Mouse (Mus musculus): ENCODE results near the gene Olfr824. TPM values are rescaled to one million over a fixed set of nuclear protein-coding genes. Genes with fewer than 3 reads are reported as not detected.
"Not testable (repeated sequence)": the region's sequence is repeated elsewhere in the genome, so short reads cannot be mapped to it uniquely, and the experiment has no call there.

Olfr824 gene
- not detected in 2 replicates for polyA plus RNA-seq (2015; fragmentation: Nextera tagmentation; extraction: Ambion mirVana)

DNA sequence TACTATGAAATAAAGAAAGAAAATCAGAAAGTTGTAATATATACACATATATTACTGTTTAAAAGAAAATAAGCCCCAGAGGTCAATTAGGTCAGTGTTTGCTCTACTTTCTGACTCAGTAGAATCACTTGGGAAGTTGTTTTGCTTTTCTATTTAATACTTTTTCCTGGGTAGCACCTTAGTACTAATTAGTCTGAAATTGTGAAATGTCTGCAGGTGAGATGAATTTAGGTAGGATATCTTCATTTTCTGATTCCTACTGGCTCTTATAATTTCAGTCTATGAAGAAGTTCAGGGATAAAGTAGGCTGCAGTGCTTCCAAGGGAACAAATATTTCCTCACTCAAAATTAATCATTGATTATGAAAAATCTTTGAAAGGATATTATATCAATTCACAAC, at the start of gene Olfr824:
Gene Olfr824 (minus strand): TSS at position 101 of the 400 bp plus-strand sequence.
- H3K9ac ChIP-seq (replicated peaks); H3K9me3 ChIP-seq (replicated peaks); H3K36me3 ChIP-seq; H3K4me2 ChIP-seq; ATAC-seq (ENCODE audit: low FRiP score); H3K27me3 ChIP-seq (replicated peaks); H3K4me3 ChIP-seq (replicated peaks); H3K4me1 ChIP-seq; H3K27ac ChIP-seq (replicated peaks): not testable (repeated sequence)

DNA sequence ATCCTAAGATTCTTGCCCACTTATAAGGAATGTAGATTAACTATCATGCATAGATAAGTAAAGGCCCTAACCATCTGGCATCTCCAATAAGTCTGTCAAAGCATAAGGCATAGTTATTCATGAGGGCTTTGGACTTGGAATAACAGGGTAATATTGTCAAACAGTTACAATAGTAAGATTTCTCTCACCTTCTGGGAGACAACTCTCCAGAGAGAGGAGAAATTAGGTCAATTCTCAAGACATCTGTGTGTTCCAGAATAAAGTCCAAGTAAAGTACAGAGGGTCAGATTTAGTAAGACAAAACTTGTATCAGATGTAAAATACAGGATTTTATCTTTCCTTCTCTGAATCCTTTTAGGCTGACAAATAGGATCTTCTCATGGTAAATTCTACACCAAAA, 36.9 kb upstream of the Olfr824 start, which contains the start of gene Olfr825:
Gene Olfr825 (minus strand): TSS at position 101 of the 400 bp plus-strand sequence.
- no peaks in the 10 kb centered on the region for H3K4me1 ChIP-seq
- H3K27me3 ChIP-seq (replicated peaks) = no peaks in the 10 kb centered on the region
- no peak within 1 kb of the TSS for H3K27ac ChIP-seq (replicated peaks)
- no peak within 1 kb of the TSS for H3K4me3 ChIP-seq (replicated peaks)
- no peaks in the 10 kb centered on the region for H3K36me3 ChIP-seq
- ATAC-seq (ENCODE audit: low FRiP score) = no peak
- H3K4me2 ChIP-seq = no peak within 1 kb of the TSS
- no peak within 1 kb of the TSS for H3K9ac ChIP-seq (replicated peaks)
- H3K9me3 ChIP-seq (replicated peaks) = no peaks in the 10 kb centered on the region

DNA sequence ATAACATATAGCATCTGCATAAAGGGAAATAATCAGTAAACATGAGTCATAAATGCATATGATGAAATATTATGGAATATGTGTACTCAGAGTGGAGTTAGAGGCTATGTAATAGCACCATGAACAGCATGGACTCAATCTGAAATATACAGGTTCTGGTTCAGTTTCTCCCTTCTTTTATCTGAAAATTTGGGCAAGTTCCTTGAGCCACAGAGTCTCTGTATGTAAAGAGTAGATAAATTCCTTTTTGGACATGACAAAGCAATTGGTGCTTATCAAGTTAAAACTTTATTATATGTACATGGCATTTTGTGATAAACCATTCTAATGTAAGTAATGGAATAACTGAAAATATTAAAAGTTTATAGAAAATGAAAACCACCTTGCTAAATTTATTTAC, 35.4 kb upstream of the Olfr824 start:
- Histone ChIP-seq H3K4me1 (no peaks in the 10 kb centered on the region), H3K9me3 (replicated peaks) (no peaks in the 10 kb centered on the region), H3K27me3 (replicated peaks) (no peaks in the 10 kb centered on the region), H3K27ac (replicated peaks) (no peak overlapping the region), H3K4me2 (no peak overlapping the region), H3K9ac (replicated peaks) (no peak overlapping the region), H3K36me3 (no peaks in the 10 kb centered on the region), H3K4me3 (replicated peaks) (no peak overlapping the region)
- no peak for ATAC-seq (ENCODE audit: low FRiP score)

DNA sequence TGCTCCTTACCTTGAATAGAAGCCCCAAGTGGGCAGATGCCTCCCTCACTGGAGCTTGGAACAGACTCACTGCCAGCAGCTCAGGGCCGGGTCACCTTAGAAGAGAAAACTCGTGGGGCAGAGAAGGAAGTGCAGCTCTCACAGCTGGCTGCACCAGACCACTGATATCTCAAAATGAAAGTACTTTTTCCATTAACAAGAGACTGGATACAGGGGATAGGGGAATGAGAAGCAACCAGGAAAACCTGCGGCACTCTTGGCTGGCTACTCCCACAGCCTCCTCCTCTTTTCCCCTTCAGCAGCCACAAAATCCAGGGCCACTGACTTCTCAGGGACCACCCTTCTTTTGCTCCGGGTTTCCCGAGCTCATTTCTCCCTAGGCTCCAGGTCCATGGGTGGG, 14.3 kb upstream of the Olfr824 start:
- no peak overlapping the region for H3K4me3 ChIP-seq (replicated peaks)
- no peak overlapping the region for H3K27ac ChIP-seq (replicated peaks)
- no peak overlapping the region for H3K9ac ChIP-seq (replicated peaks)
- H3K4me1 ChIP-seq = no peaks in the 10 kb centered on the region
- no peak for ATAC-seq (ENCODE audit: low FRiP score)
- 86% methylated on average over 5 of the region's 5 CpGs for WGBS
- no peaks in the 10 kb centered on the region for H3K9me3 ChIP-seq (replicated peaks)
- H3K4me2 ChIP-seq = no peak overlapping the region
- no peaks in the 10 kb centered on the region for H3K36me3 ChIP-seq
- no peaks in the 10 kb centered on the region for H3K27me3 ChIP-seq (replicated peaks)

DNA sequence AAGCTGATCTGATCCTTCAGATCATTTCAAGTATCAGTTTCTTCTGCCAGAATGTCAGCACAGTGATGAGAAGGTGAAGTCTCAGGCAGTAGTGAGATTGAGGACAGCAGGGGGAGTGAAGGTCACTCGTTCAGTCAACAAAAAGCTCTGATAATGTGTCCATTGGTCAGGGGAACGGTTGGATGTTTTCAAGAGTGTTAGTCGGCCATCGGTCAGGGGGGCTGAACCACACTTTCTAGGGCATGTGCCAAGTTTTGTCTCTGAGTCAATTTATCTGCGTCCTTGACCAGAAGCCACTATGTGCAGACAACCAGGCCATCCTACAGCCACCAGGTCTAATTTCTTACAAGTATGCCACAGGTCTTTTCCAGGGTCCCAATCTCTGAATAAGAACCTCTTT, 12.7 kb upstream of the Olfr824 start:
- not testable (repeated sequence) for H3K9me3 ChIP-seq (replicated peaks); H3K27me3 ChIP-seq (replicated peaks); H3K9ac ChIP-seq (replicated peaks); H3K4me3 ChIP-seq (replicated peaks); H3K36me3 ChIP-seq; H3K27ac ChIP-seq (replicated peaks); H3K4me1 ChIP-seq; ATAC-seq (ENCODE audit: low FRiP score); H3K4me2 ChIP-seq
- 96% methylated on average over 5 of the region's 5 CpGs for WGBS

DNA sequence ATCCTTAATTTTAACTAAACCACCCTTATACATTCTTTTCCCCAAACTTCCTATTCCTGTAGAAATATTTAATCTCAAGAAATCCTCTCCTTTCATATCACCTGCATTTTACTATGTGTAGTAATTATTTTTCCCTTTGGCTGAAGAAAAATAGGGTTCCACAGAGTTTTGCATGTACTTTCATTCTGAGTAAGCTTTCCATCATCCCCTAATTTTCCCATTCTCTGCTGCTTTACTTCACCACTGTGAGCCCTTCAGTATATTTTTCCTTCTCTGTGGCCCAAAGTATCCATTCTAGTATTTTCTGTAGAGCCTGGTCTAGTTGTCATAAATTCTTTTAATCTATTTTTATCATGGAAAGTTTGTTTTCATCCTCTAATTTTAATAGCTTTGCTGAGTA, 5.0 kb upstream of the Olfr824 start:
- Histone ChIP-seq H3K9ac (replicated peaks) (no peak overlapping the region), H3K4me3 (replicated peaks) (no peak overlapping the region), H3K9me3 (replicated peaks) (no peaks in the 10 kb centered on the region), H3K36me3 (no peaks in the 10 kb centered on the region), H3K27ac (replicated peaks) (no peak overlapping the region), H3K4me2 (no peak overlapping the region), H3K4me1 (no peaks in the 10 kb centered on the region), H3K27me3 (replicated peaks) (no peaks in the 10 kb centered on the region)
- no peak for ATAC-seq (ENCODE audit: low FRiP score)

DNA sequence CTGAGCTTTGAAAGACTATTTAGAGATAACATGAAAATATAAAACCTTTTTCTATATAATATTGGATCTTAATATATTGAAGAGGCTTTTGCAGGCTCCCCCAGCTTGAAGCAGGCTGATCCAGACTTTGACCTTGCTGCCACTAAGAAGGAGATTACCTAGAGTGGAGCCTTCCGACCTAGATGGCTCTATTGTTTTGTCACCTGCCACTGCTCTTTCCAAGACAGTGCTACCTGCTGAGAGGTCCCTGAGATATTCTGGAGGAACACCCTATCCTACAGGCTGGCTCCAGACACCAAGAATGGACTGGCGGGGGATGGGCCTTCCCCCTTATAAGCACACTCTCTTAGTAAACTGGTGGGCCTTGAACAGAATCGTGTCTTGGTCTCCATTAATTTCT, 13.8 kb downstream of the Olfr824 start:
- H3K36me3 ChIP-seq; H3K4me2 ChIP-seq; H3K27me3 ChIP-seq (replicated peaks); ATAC-seq (ENCODE audit: low FRiP score); H3K9ac ChIP-seq (replicated peaks); H3K4me3 ChIP-seq (replicated peaks); H3K9me3 ChIP-seq (replicated peaks); H3K4me1 ChIP-seq; H3K27ac ChIP-seq (replicated peaks): not testable (repeated sequence)
- WGBS = 64% methylated on average over 3 of the region's 3 CpGs

DNA sequence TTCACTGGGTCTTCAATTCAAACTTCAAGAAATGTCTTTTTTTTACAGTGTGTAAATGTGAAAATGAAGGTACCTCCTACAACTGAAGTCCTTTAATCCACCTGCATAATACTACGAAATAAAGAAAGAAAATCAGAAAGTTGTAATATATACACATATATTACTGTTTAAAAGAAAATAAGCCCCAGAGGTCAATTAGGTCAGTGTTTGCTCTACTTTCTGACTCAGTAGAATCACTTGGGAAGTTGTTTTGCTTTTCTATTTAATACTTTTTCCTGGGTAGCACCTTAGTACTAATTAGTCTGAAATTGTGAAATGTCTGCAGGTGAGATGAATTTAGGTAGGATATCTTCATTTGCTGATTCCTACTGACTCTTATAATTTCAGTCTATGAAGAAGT, 14.5 kb downstream of the Olfr824 start, which contains the start of gene Olfr823:
Gene Olfr823 (minus strand): TSS at position 101 of the 400 bp plus-strand sequence.
- H3K27me3 ChIP-seq (replicated peaks); H3K4me1 ChIP-seq; H3K27ac ChIP-seq (replicated peaks); H3K9ac ChIP-seq (replicated peaks); H3K9me3 ChIP-seq (replicated peaks); H3K36me3 ChIP-seq; H3K4me2 ChIP-seq; H3K4me3 ChIP-seq (replicated peaks); ATAC-seq (ENCODE audit: low FRiP score): not testable (repeated sequence)
- 100% methylated on average over 1 of the region's 1 CpGs for WGBS

DNA sequence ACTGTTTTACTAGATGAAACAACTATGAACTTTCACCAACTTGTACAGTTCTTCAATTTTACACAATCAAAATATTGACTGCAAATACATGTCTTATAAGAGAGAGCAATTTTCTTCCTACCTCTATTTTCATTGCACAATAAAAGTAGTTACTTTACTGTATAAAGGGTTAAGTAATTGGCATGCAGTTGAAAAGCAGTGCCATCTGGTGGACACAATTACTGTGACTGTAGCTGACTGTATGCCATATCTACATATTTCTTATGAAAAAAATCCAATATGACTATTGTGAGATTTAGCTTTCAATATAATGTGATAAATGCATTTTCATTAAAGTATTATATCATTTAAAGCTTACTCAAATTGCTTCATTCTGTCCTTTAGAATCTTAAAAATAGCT, 33.7 kb downstream of the Olfr824 start:
- H3K4me1 ChIP-seq = no peaks in the 10 kb centered on the region
- no peaks in the 10 kb centered on the region for H3K9me3 ChIP-seq (replicated peaks)
- no peak overlapping the region for H3K27ac ChIP-seq (replicated peaks)
- no peak for ATAC-seq (ENCODE audit: low FRiP score)
- no peak overlapping the region for H3K4me3 ChIP-seq (replicated peaks)
- H3K27me3 ChIP-seq (replicated peaks) = no peaks in the 10 kb centered on the region
- H3K4me2 ChIP-seq = no peak overlapping the region
- H3K36me3 ChIP-seq = no peaks in the 10 kb centered on the region
- no peak overlapping the region for H3K9ac ChIP-seq (replicated peaks)

DNA sequence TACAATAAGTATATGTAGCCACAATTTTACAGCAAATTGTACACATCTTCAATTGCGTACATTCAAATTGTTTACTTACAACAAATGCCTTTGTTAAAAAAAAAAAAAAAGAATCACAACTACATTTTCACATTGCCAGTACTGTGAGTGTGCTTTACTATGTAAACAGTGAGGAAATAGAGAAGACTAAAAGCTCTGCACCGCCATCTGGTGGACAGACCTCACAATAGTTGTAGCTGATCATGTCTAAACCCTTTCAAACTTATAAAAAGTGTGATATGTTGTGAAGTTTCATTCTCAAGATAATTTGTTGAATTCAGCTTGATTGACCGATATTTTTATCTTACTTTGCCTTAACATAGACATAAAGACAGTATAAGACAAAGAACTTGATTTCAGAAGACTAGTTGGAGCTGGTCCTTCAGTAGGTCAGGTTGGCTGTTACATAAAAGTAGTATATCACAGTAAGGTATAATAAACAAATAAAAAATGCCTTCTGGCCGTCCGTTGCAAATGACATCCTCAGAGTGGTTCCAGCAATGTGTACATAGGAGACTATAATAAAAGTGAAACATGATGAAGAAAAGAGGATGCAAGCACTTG, 36.9 kb downstream of the Olfr824 start:
- H3K4me3 ChIP-seq (replicated peaks) = no peak overlapping the region
- no peaks in the 10 kb centered on the region for H3K4me1 ChIP-seq
- no peaks in the 10 kb centered on the region for H3K9me3 ChIP-seq (replicated peaks)
- no peaks in the 10 kb centered on the region for H3K36me3 ChIP-seq
- H3K9ac ChIP-seq (replicated peaks) = no peak overlapping the region
- peak; percentile 78 for ATAC-seq (ENCODE audit: low FRiP score)
- H3K4me2 ChIP-seq = no peak overlapping the region
- no peaks in the 10 kb centered on the region for H3K27me3 ChIP-seq (replicated peaks)
- 23% methylated on average over 5 of the region's 5 CpGs for WGBS
- no peak overlapping the region for H3K27ac ChIP-seq (replicated peaks)

Other genes with a start within 250 kb of the Olfr824 start
- not detected in 2 replicates for gene Olfr815, start 224.1 kb downstream of the Olfr824 start, polyA plus RNA-seq (2015; fragmentation: Nextera tagmentation; extraction: Ambion mirVana)
- not detected in 2 replicates for gene Olfr816, start 214.4 kb downstream of the Olfr824 start, polyA plus RNA-seq (2015; fragmentation: Nextera tagmentation; extraction: Ambion mirVana)
- not detected in 2 replicates for gene Olfr818, start 180.9 kb downstream of the Olfr824 start, polyA plus RNA-seq (2015; fragmentation: Nextera tagmentation; extraction: Ambion mirVana)
- gene Olfr819, start 162.7 kb downstream of the Olfr824 start, polyA plus RNA-seq (2015; fragmentation: Nextera tagmentation; extraction: Ambion mirVana) = not detected in 2 replicates
- gene Olfr247, start 153.9 kb downstream of the Olfr824 start, polyA plus RNA-seq (2015; fragmentation: Nextera tagmentation; extraction: Ambion mirVana) = not detected in 2 replicates
- not detected in 2 replicates for gene Gm10310, start 144.9 kb downstream of the Olfr824 start, polyA plus RNA-seq (2015; fragmentation: Nextera tagmentation; extraction: Ambion mirVana)
- gene Olfr820, start 117.4 kb downstream of the Olfr824 start, polyA plus RNA-seq (2015; fragmentation: Nextera tagmentation; extraction: Ambion mirVana) = not detected in 2 replicates
- gene Olfr821, start 99.7 kb downstream of the Olfr824 start, polyA plus RNA-seq (2015; fragmentation: Nextera tagmentation; extraction: Ambion mirVana) = not detected in 2 replicates
- not detected in 2 replicates for gene Olfr822, start 58.8 kb downstream of the Olfr824 start, polyA plus RNA-seq (2015; fragmentation: Nextera tagmentation; extraction: Ambion mirVana)
- not detected in 2 replicates for gene Olfr823, start 14.6 kb downstream of the Olfr824 start, polyA plus RNA-seq (2015; fragmentation: Nextera tagmentation; extraction: Ambion mirVana)
- not detected in 2 replicates for gene Olfr825, start 36.8 kb upstream of the Olfr824 start, polyA plus RNA-seq (2015; fragmentation: Nextera tagmentation; extraction: Ambion mirVana)
- gene Olfr826, start 54.2 kb upstream of the Olfr824 start, polyA plus RNA-seq (2015; fragmentation: Nextera tagmentation; extraction: Ambion mirVana) = not detected in 2 replicates
- gene Olfr827, start 84.4 kb upstream of the Olfr824 start, polyA plus RNA-seq (2015; fragmentation: Nextera tagmentation; extraction: Ambion mirVana) = not detected in 2 replicates
- gene Neurod4, start 150.2 kb upstream of the Olfr824 start, polyA plus RNA-seq (2015; fragmentation: Nextera tagmentation; extraction: Ambion mirVana) = 0.31 and 0.37 TPM in 2 replicates
- 0.37 and 7.7 TPM in 2 replicates for gene Tespa1, start 192.9 kb upstream of the Olfr824 start, polyA plus RNA-seq (2015; fragmentation: Nextera tagmentation; extraction: Ambion mirVana)

Data from neural tube, embryonic 15.5 days (tissue).